Mouse (Mus musculus): ENCODE data around the gene Exosc6. TPM values are rescaled to one million over a fixed set of nuclear protein-coding genes. Genes with fewer than 3 reads are reported as not detected.
"Not testable (repeated sequence)": the region's sequence is repeated elsewhere in the genome, so short reads cannot be mapped to it uniquely, and the experiment has no call there.

Exosc6 gene
- not detected in 2 replicates for polyA plus RNA-seq (2011; ENCODE audit: insufficient read depth, insufficient read length, low replicate concordance, missing spikeins)

DNA sequence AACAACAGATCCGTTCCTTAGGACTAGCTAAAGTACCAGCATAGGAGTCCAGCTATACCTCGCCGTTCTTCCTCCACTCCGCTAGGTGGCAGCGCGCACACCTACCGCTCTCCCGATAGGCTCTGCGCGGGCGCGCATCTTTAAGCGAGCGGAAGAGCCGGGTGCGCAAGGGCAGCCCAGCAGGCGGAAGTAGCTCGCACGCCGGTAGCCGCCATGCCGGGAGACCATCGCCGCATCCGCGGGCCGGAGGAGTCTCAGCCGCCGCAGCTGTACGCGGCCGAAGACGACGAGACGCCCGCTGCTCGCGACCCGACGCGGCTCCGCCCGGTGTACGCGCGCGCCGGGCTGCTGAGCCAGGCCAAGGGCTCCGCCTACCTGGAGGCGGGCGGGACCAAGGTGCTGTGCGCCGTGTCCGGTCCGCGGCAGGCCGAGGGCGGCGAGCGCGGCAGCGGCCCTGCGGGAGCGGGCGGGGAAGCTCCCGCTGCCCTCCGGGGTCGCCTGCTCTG lies at the start of gene Exosc6:
TSS of gene Exosc6 (plus strand) at position 182 of the 506 bp plus-strand sequence.
- under 1% methylated on average over 68 of the region's 68 CpGs for WGBS
- TF ChIP-seq POLR2A (IDR thresholded peaks at IDR 0.05; ENCODE audit: borderline replicate concordance, control insufficient read depth, low read depth, low read length) (peak; percentile 70; the same call in 1 of the 2 replicates), CTCF (IDR thresholded peaks at IDR 0.05; ENCODE audit: control insufficient read depth, insufficient read depth, low read length) (peak; percentile 97)
- H3K4me1 ChIP-seq (ENCODE audit: control insufficient read depth, insufficient read depth, low read length), result no peaks in the 10 kb centered on the region; the same call in 1 of the 2 replicates
- H3K27ac ChIP-seq (ENCODE audit: control insufficient read depth, insufficient read depth, low read depth, low read length, poor library complexity), result peak within 1 kb of the TSS; percentile 94
- peak within 1 kb of the TSS; percentile 93 for H3K4me3 ChIP-seq (replicated peaks; ENCODE audit: control insufficient read depth, low read depth, low read length)

- WGBS, result 85% methylated on average over 9 of the region's 10 CpGs
- not testable (repeated sequence) for H3K27ac ChIP-seq (ENCODE audit: control insufficient read depth, insufficient read depth, low read depth, low read length, poor library complexity); H3K4me1 ChIP-seq (ENCODE audit: control insufficient read depth, insufficient read depth, low read length); H3K4me3 ChIP-seq (replicated peaks; ENCODE audit: control insufficient read depth, low read depth, low read length)
Observed at GRCm38 (mm10) chr8:111010230-111010991, 45.7 kb upstream of the Exosc6 start.

DNA sequence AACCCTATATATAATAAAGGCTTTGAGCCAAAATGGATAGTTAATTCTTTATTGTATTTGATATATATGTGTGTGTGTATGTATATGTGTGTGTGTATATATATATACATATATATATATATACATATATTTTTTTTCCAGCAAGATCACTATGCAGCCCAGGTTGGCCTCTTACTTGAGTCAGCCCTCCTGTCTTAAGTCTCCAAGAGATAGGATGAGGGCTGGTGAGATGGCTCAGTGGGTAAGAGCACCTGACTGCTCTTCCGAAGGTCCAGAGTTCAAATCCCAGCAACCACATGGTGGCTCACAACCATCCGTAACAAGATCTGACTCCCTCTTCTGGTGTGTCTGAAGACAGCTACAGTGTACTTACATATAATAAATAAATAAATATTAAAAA lies 29.5 kb upstream of the Exosc6 start:
- H3K4me1 ChIP-seq (ENCODE audit: control insufficient read depth, insufficient read depth, low read length); H3K4me3 ChIP-seq (replicated peaks; ENCODE audit: control insufficient read depth, low read depth, low read length); H3K27ac ChIP-seq (ENCODE audit: control insufficient read depth, insufficient read depth, low read depth, low read length, poor library complexity): not testable (repeated sequence)
- 89% methylated on average over 2 of the region's 2 CpGs for WGBS

DNA sequence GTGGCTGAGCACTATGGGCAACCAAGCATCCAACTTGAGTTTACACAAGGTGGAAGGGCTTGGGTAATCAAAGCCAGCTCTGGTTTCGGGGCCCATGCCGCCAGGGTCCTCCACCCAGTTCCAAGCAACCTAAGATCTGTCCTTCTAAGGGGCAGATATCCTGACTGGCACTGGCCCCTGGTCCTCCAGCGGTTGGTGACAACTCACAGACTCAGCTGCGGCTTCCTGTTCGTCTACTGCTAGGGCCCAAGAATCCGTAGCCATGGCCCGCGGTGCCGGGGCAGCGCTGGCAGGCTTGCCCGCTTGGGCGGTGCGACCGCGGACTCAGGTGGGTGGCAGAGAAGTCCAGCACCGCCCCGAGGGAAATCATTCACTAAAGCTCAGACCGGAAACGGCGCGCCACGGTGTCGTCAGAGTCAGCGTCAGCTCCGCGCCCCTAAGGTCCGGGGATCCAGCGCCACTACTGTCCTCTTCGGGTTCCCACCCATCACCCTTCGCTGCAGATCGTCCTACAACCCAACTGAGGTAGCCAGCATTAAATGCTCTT lies 28.7 kb upstream of the Exosc6 start:
- under 1% methylated on average over 31 of the region's 31 CpGs for WGBS
- peak overlapping the region; percentile 70 for H3K4me3 ChIP-seq (replicated peaks; ENCODE audit: control insufficient read depth, low read depth, low read length)
- H3K27ac ChIP-seq (ENCODE audit: control insufficient read depth, insufficient read depth, low read depth, low read length, poor library complexity), result peak overlapping the region; percentile 77
- H3K4me1 ChIP-seq (ENCODE audit: control insufficient read depth, insufficient read depth, low read length), result peaks cover 2% of the 10 kb centered on the region; the same call in 1 of the 2 replicates
- TF ChIP-seq POLR2A (IDR thresholded peaks at IDR 0.05; ENCODE audit: borderline replicate concordance, control insufficient read depth, low read depth, low read length) (peak; percentile 55; the same call in 1 of the 2 replicates), CTCF (IDR thresholded peaks at IDR 0.05; ENCODE audit: control insufficient read depth, insufficient read depth, low read length) (no peak)

- H3K4me3 ChIP-seq (replicated peaks; ENCODE audit: control insufficient read depth, low read depth, low read length), result no peak overlapping the region
- TF ChIP-seq POLR2A (IDR thresholded peaks at IDR 0.05; ENCODE audit: borderline replicate concordance, control insufficient read depth, low read depth, low read length) (no peak), CTCF (IDR thresholded peaks at IDR 0.05; ENCODE audit: control insufficient read depth, insufficient read depth, low read length) (no peak)
- WGBS, result 36% methylated on average over 4 of the region's 4 CpGs
- H3K27ac ChIP-seq (ENCODE audit: control insufficient read depth, insufficient read depth, low read depth, low read length, poor library complexity), result no peak overlapping the region
- peaks cover 2% of the 10 kb centered on the region; the same call in 1 of the 2 replicates for H3K4me1 ChIP-seq (ENCODE audit: control insufficient read depth, insufficient read depth, low read length)
Observed at GRCm38 (mm10) chr8:111029589-111029988, 26.6 kb upstream of the Exosc6 start.

- TF ChIP-seq POLR2A (IDR thresholded peaks at IDR 0.05; ENCODE audit: borderline replicate concordance, control insufficient read depth, low read depth, low read length) (no peak), CTCF (IDR thresholded peaks at IDR 0.05; ENCODE audit: control insufficient read depth, insufficient read depth, low read length) (no peak)
- no peak overlapping the region for H3K27ac ChIP-seq (ENCODE audit: control insufficient read depth, insufficient read depth, low read depth, low read length, poor library complexity)
- peak overlapping the region; percentile 30 for H3K4me3 ChIP-seq (replicated peaks; ENCODE audit: control insufficient read depth, low read depth, low read length)
- 73% methylated on average over 6 of the region's 6 CpGs for WGBS
- peaks cover 2% of the 10 kb centered on the region; the same call in 1 of the 2 replicates for H3K4me1 ChIP-seq (ENCODE audit: control insufficient read depth, insufficient read depth, low read length)
Observed at GRCm38 (mm10) chr8:111030045-111030444, 26.1 kb upstream of the Exosc6 start.

- H3K4me3 ChIP-seq (replicated peaks; ENCODE audit: control insufficient read depth, low read depth, low read length), result no peak within 1 kb of the TSS
- peaks cover 2% of the 10 kb centered on the region; the same call in 1 of the 2 replicates for H3K4me1 ChIP-seq (ENCODE audit: control insufficient read depth, insufficient read depth, low read length)
- TF ChIP-seq POLR2A (IDR thresholded peaks at IDR 0.05; ENCODE audit: borderline replicate concordance, control insufficient read depth, low read depth, low read length) (no peak), CTCF (IDR thresholded peaks at IDR 0.05; ENCODE audit: control insufficient read depth, insufficient read depth, low read length) (no peak)
- WGBS, result 92% methylated on average over 19 of the region's 19 CpGs
- H3K27ac ChIP-seq (ENCODE audit: control insufficient read depth, insufficient read depth, low read depth, low read length, poor library complexity), result no peak within 1 kb of the TSS
Observed at GRCm38 (mm10) chr8:111031572-111031971, 24.6 kb upstream of the Exosc6 start, which contains the start of gene Ddx19b. Ddx19b (minus strand) TSS chr8:111031751.

GRCm38 (mm10) chr8:111032916-111033315 lies 23.2 kb upstream of the Exosc6 start, which contains the start of gene Aars:
Aars (plus strand) TSS chr8:111033144.
- no peaks in the 10 kb centered on the region; the same call in 1 of the 2 replicates for H3K4me1 ChIP-seq (ENCODE audit: control insufficient read depth, insufficient read depth, low read length)
- peak within 1 kb of the TSS; percentile 96 for H3K4me3 ChIP-seq (replicated peaks; ENCODE audit: control insufficient read depth, low read depth, low read length)
- TF ChIP-seq CTCF (IDR thresholded peaks at IDR 0.05; ENCODE audit: control insufficient read depth, insufficient read depth, low read length) (no peak), POLR2A (IDR thresholded peaks at IDR 0.05; ENCODE audit: borderline replicate concordance, control insufficient read depth, low read depth, low read length) (no peak)
- peak within 1 kb of the TSS; percentile 65 for H3K27ac ChIP-seq (ENCODE audit: control insufficient read depth, insufficient read depth, low read depth, low read length, poor library complexity)
- 97% methylated on average over 7 of the region's 7 CpGs for WGBS

All from bone marrow, adult 2 months (tissue).